Mouse (Mus musculus) lung, postnatal 0 days (tissue): ENCODE measurements at regions not wholly inside any gene's neighbourhood (a gene's known extent, or its start where the extent isn't known, plus 50 kb on each side); places are given as distances from the start of the nearest gene placed in this dataset.
"Not testable (repeated sequence)": the region's sequence is repeated elsewhere in the genome, so short reads cannot be mapped to it uniquely, and the experiment has no call there.

Source experiments
- ATAC-seq: fragments of 200-750 bp; cut with Nextera tagmentation; 2 replicates; pipeline ENCODE4 v1.8.0; 2017; ENCODE audit warnings: moderate library complexity
- DNase-seq: peaks from one replicate; pipeline ENCODE4 v3.0.0-alpha.2; 2016; ENCODE audit warnings: low spot score
- H3K27ac ChIP-seq: fragments of 300-500 bp; sonication (generic); 2 replicates; pipeline ENCODE4 v1.5.1; 2014; ENCODE audit warnings: antibody characterized with exemption, mild to moderate bottlenecking, low read length, mixed read lengths
- H3K27me3 ChIP-seq: fragments of 300-500 bp; sonication (generic); replicated peaks from 2 replicates; pipeline ENCODE4 v1.6.1; 2014; ENCODE audit warnings: low read length, mixed read lengths; ENCODE audit not compliant: insufficient read depth
- H3K36me3 ChIP-seq: fragments of 300-500 bp; sonication (generic); 2 replicates; pipeline ENCODE4 v1.6.1; 2014; ENCODE audit warnings: low read length, mixed read lengths; ENCODE audit not compliant: insufficient read depth
- H3K4me1 ChIP-seq: fragments of 300-500 bp; sonication (generic); 2 replicates; pipeline ENCODE4 v1.6.1; 2014; ENCODE audit warnings: antibody characterized with exemption, low read depth, low read length, mixed read lengths; ENCODE audit not compliant: insufficient read depth
- H3K4me2 ChIP-seq: fragments of 300-500 bp; sonication (generic); replicated peaks from 2 replicates; pipeline ENCODE4 v1.6.1; 2014; ENCODE audit warnings: low read depth, mild to moderate bottlenecking, low read length, moderate library complexity, mixed read lengths
- H3K4me3 ChIP-seq: fragments of 300-500 bp; sonication (generic); 2 replicates; pipeline ENCODE4 v1.5.1; 2014; ENCODE audit warnings: low read depth, low read length
- H3K9ac ChIP-seq: fragments of 300-500 bp; sonication (generic); replicated peaks from 2 replicates; pipeline ENCODE4 v1.6.1; 2014; ENCODE audit warnings: low read depth, mild to moderate bottlenecking
- H3K9me3 ChIP-seq: fragments of 300-500 bp; sonication (generic); 2 replicates; pipeline ENCODE4 v1.6.1; 2016; ENCODE audit warnings: low read length, mixed read lengths
- CTCF ChIP-seq: IDR thresholded peaks from 2 replicates; pipeline ENCODE4 v1.5.1; 2016; ENCODE audit warnings: antibody characterized with exemption, mild to moderate bottlenecking
- EP300 ChIP-seq: IDR thresholded peaks from 2 replicates; pipeline ENCODE4 v1.6.1; 2016; ENCODE audit warnings: antibody characterized with exemption, mild to moderate bottlenecking, control low read depth
- WGBS: fragments of 180-500 bp; shearing (Covaris S2); extraction: QIAGEN DNeasy Blood & Tissue Kit; methylation state at CpG from one replicate; pipeline ENCODE4 v1.1.7; 2014; 5-methylcytosine and 5-hydroxymethylcytosine counted together

GRCm38 (mm10) chr6:37751701-37752100, 118.9 kb upstream of the Trim24 start:
- H3K27ac ChIP-seq: no peak overlapping the region
- H3K36me3 ChIP-seq: no peaks in the 10 kb centered on the region
- ATAC-seq: no peak
- no peak overlapping the region for H3K9ac ChIP-seq
- TF ChIP-seq EP300 (no peak), CTCF (no peak)
- no peak for DNase-seq
- H3K4me1 ChIP-seq: no peaks in the 10 kb centered on the region
- no peak overlapping the region for H3K4me2 ChIP-seq
- no peaks in the 10 kb centered on the region for H3K9me3 ChIP-seq
- no peak overlapping the region for H3K4me3 ChIP-seq
- no peaks in the 10 kb centered on the region for H3K27me3 ChIP-seq

GRCm38 (mm10) chr6:37761003-37761402, 109.6 kb upstream of the Trim24 start:
- WGBS: 87% methylated on average over 3 of the region's 5 CpGs
- not testable (repeated sequence) for H3K4me3 ChIP-seq, H3K9me3 ChIP-seq

DNA sequence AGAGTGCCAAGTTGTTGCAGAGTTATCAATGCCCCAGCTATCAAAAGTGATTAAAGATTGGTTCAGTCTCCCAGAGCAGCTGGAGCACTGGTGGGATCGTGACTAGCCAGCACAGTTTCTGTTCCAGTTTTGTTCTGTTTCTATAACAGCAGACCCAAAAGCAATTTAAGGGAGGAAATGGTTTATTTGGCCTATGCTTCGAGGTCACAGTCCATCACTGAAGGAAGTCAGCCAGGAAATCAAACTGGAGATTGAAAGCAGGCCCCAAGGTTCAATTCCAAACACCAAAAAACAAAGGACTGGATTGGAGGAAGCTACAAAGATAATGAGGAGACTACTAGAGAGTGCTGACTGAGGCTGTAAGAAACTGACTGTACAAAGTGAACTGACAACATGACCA, 107.6 kb upstream of the Trim24 start:
- TF ChIP-seq CTCF (no peak), EP300 (no peak)
- no peak overlapping the region for H3K27ac ChIP-seq
- no peak overlapping the region for H3K9ac ChIP-seq
- 44% methylated on average over 2 of the region's 2 CpGs for WGBS
- H3K36me3 ChIP-seq: no peaks in the 10 kb centered on the region
- no peak overlapping the region for H3K4me2 ChIP-seq
- no peaks in the 10 kb centered on the region for H3K4me1 ChIP-seq
- no peaks in the 10 kb centered on the region for H3K27me3 ChIP-seq
- no peak overlapping the region for H3K4me3 ChIP-seq
- DNase-seq (no peak), ATAC-seq (no peak)
- H3K9me3 ChIP-seq: no peaks in the 10 kb centered on the region

More at GRCm38 (mm10) chr6:37761003-37761402, 109.6 kb upstream of the Trim24 start:
- H3K36me3 ChIP-seq, H3K9ac ChIP-seq, ATAC-seq, H3K4me1 ChIP-seq, H3K4me2 ChIP-seq, H3K27me3 ChIP-seq, DNase-seq, H3K27ac ChIP-seq: not testable (repeated sequence)

- H3K9ac ChIP-seq: no peak overlapping the region
- H3K27me3 ChIP-seq: no peaks in the 10 kb centered on the region
- no peaks in the 10 kb centered on the region for H3K9me3 ChIP-seq
- no peak overlapping the region for H3K4me2 ChIP-seq
- no peaks in the 10 kb centered on the region for H3K4me1 ChIP-seq
- no peak overlapping the region for H3K4me3 ChIP-seq
- DNase-seq: no peak
- no peak overlapping the region for H3K27ac ChIP-seq
- ATAC-seq: no peak
- no peak for TF ChIP-seq CTCF
- no peak for TF ChIP-seq EP300
- H3K36me3 ChIP-seq: no peaks in the 10 kb centered on the region
Measured at GRCm38 (mm10) chr6:37767690-37768089, 102.9 kb upstream of the Trim24 start.

DNA sequence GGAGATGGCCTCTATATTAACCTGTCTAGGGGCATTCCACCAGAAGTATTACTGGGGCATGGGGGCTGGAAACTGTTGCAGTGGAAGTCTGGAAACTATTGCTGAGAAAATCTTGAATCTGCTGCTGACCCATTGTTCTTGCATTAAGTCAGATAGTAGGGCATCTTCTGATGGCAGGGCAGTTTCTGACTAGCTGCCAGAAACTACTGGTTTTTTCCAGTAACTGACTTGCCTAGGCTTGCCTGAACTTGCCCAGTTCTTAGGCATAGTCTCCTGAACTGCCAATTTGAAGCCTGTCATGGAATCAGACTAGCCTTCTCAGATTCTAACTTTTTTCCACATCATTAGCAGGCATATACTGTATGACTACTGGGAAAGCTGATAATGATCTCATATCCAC, 97.3 kb upstream of the Trim24 start:
- Histone ChIP-seq H3K9ac (no peak overlapping the region), H3K4me2 (no peak overlapping the region), H3K9me3 (peaks cover 5% of the 10 kb centered on the region; the same call in 1 of the 2 replicates), H3K36me3 (no peaks in the 10 kb centered on the region), H3K27ac (no peak overlapping the region), H3K4me1 (no peaks in the 10 kb centered on the region), H3K4me3 (no peak overlapping the region), H3K27me3 (no peaks in the 10 kb centered on the region)
- TF ChIP-seq EP300: no peak
- no peak for TF ChIP-seq CTCF
- DNase-seq (no peak), ATAC-seq (no peak)

DNA sequence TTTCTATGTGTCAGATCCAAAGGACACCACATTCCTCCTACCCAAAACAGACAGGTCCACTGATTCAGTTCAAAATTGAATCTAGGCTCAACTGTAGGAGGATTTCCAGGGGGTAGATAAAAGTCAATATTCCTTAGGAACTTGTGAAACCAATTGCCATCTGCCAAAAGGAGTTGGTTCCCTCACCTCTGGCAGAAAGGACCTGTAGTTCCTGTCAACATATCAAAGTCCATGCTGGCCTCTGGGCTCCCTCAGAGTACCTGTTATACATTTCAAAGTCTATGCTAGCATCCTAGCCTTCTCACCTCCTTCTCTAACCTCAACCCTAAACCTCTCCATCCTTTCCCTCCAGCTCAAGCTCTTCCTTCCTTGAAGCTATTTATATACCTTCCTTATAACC, 95.5 kb upstream of the Trim24 start:
- H3K4me1 ChIP-seq: no peaks in the 10 kb centered on the region
- H3K27ac ChIP-seq: no peak overlapping the region
- no peak overlapping the region for H3K9ac ChIP-seq
- no peak for TF ChIP-seq EP300
- no peak for TF ChIP-seq CTCF
- no peak for DNase-seq
- H3K27me3 ChIP-seq: no peaks in the 10 kb centered on the region
- ATAC-seq: no peak
- no peaks in the 10 kb centered on the region for H3K36me3 ChIP-seq
- no peak overlapping the region for H3K4me3 ChIP-seq
- no peak overlapping the region for H3K4me2 ChIP-seq
- peaks cover 5% of the 10 kb centered on the region; the same call in 1 of the 2 replicates for H3K9me3 ChIP-seq

DNA sequence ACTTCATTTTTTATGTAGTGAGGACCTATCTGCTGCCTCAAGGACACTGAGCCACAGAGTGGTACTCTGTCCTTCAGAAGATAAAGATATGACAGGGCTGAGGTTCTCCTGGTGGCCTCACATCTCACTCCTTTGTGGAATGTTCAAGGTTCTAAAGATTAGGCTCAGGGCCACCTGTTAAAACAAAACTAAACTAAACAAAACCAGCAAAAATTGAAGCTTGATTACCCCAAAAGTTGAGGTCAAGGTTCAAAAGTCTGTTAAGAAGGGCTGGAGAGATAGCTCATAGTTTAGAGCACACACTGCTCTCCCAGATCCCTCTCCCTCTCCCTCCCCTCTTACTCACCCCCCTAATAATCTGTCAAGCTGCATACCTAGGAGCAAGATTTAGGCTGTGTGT, 90.7 kb upstream of the Trim24 start:
- Histone ChIP-seq H3K4me2 (no peak overlapping the region), H3K36me3 (no peaks in the 10 kb centered on the region), H3K27ac (no peak overlapping the region), H3K4me3 (no peak overlapping the region), H3K27me3 (no peaks in the 10 kb centered on the region), H3K9me3 (peaks cover 3% of the 10 kb centered on the region; the same call in 1 of the 2 replicates), H3K9ac (no peak overlapping the region), H3K4me1 (no peaks in the 10 kb centered on the region)
- ATAC-seq: no peak
- TF ChIP-seq CTCF (no peak), EP300 (no peak)
- no peak for DNase-seq
